Mouse (Mus musculus): Measurements from ENCODE around the gene Shh.

Gene Shh

GRCm38 (mm10) chr5:28459456-28460225 lies 7.4 kb downstream of the Shh start:
- no peak for DNase-seq (ENCODE audit: extremely low read depth, low read depth, low spot score)

GRCm38 (mm10) chr5:28458821-28459240 lies 8.2 kb downstream of the Shh start:
- DNase-seq (ENCODE audit: extremely low read depth, low read depth, low spot score): no peak

- DNase-seq (ENCODE audit: extremely low read depth, low read depth, low spot score): no peak
These were observed 9.0 kb downstream of the Shh start for GRCm38 (mm10) chr5:28457921-28458641.

DNA sequence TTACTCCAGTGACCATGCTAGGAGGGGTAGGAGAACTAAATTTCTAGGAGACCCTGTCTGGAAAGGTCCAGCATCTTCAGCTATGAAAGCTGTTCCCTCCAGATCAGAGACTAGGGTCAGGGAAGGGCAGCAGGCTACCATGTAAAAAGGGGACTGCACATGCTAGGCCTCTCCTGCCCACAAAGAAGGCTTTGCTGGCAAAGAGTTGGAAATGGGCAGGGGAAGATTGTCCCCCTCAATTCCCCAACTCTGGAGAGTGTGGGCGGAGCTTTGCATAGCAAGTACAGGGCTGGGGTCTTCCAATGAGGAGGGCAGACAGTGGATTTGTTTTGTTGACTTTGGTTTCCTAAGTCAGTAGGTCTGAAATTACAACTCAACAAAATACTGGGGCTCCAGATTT lies 10.7 kb downstream of the Shh start:
- DNase-seq (ENCODE audit: extremely low read depth, low read depth, low spot score): no peak

DNA sequence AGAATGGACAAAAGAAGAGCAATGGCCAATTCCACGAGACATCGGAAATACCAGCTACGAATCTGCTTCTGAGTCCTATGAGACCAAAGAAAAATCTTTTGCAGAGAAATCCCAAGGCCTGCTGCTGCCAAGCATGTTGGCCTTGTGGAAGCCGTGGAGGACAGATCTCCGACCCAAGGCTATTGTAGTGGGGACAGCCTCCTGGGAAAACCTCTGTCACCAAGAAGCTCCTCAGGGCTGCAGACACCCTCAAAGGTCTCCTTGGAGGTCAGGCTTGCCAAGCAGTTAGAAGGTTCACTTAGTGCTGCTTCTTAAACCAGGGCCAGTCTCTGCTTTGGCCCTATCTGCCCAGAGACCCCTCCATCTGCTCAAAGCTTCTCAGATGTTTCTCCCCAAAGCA lies 11.3 kb downstream of the Shh start:
- DNase-seq (ENCODE audit: extremely low read depth, low read depth, low spot score): no peak

DNA sequence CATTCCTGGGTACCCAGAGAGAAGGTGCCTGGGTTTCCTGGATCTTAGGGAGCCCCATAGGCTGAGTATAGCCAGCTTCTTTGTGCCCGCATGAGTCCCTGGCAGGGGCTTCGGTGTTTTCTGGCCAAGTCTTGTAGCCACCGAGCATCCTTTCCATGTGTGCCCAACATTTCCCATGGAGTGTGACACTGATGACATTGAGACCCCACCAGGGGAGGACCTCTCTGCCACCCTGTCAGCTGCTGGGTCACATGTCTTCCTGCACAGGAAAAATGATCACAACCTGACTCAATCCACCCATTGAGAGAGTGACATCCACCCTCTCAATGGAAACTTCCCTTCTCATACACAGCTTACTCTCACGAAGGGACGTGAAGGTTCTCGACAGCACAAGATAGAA lies 12.5 kb downstream of the Shh start:
- no peak for DNase-seq (ENCODE audit: extremely low read depth, low read depth, low spot score)

DNA sequence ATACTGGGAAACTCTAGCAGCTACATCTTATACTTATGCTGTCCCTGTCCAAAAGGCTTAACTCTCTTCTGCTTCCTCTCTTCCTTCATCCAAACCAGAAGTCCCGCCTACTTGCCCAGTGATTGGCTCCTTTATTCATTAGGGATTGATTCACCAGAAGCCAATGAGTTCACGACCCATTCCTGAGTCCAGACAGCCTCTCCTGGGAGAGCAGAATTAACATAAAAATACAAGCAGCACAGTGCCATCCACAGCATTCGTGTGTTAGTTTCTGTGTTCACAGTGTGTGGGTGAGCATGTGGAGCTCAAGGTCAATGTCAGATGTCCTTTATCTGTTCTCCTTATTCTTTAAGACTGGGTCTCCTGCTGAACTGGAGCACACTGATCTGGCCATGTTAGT lies 13.5 kb downstream of the Shh start:
- no peak for DNase-seq (ENCODE audit: extremely low read depth, low read depth, low spot score)

GRCm38 (mm10) chr5:28453086-28453485 lies 14.0 kb downstream of the Shh start:
- no peak for DNase-seq (ENCODE audit: extremely low read depth, low read depth, low spot score)

- DNase-seq (ENCODE audit: extremely low read depth, low read depth, low spot score): no peak
These were observed 15.9 kb downstream of the Shh start for GRCm38 (mm10) chr5:28451053-28451638.

GRCm38 (mm10) chr5:28450126-28450890 lies 16.7 kb downstream of the Shh start:
- DNase-seq (ENCODE audit: extremely low read depth, low read depth, low spot score): no peak

DNA sequence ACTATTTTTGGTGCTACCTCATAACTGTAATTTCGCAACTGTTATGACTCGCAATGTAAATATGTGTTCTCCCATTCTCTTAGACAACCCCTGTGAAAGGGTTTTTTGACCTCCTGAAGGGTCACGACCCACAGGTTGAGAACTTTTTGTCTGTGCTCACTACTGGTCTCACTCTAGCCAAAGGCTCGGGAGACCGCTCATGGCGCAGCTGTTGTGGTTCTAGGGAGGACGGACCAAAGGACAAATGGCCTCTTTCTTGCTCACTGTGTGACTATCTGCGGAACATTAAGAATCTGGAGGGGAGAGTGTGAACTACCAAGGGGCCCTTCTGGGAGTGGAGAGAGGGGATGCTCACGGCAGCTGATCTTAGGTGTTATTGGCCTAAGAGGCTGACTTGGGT lies 41.1 kb downstream of the Shh start:
- DNase-seq (ENCODE audit: extremely low read depth, low read depth, low spot score): no peak

DNA sequence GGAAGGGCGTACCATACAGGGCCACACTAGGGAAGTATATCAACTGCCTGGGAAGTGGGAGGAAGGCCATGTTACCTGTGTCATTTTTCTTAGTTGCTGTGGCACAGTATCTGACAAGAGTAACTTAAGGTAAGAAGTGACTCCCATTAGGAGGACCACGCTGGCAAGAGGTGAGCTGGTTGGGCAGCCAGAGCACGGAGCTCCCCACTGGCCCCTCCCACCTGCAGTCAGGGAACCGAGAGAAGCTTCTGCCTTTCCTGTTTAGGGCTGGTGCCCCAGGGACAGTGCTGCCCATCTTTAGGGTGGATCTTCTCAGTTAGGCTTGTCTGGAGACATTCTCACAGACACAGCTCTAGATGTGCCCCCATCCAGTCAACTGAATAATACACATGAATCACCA lies 43.3 kb downstream of the Shh start:
- DNase-seq (ENCODE audit: extremely low read depth, low read depth, low spot score): no peak

- no peak for DNase-seq (ENCODE audit: extremely low read depth, low read depth, low spot score)
These were observed 47.3 kb downstream of the Shh start for GRCm38 (mm10) chr5:28419640-28420265.

DNA sequence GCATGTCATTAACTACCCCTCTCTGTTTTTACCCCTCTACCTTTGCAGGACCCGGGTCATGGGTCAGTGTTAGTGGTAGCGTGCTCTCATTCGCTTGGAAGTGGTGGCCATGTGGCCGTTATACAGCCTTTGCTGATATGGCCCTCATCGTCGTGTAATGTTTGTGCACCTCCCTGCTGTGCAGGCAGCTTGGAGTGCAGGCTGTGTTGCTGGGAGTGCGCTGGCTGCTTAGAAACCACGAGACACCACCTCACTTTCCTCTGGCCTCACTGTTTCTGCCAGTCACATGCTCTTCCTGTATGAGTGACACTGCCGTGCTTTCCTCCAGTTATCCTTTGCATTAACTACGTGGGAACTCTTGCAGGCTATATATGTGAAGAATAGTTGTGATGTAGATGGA lies 48.3 kb downstream of the Shh start:
- DNase-seq (ENCODE audit: extremely low read depth, low read depth, low spot score): no peak

DNA sequence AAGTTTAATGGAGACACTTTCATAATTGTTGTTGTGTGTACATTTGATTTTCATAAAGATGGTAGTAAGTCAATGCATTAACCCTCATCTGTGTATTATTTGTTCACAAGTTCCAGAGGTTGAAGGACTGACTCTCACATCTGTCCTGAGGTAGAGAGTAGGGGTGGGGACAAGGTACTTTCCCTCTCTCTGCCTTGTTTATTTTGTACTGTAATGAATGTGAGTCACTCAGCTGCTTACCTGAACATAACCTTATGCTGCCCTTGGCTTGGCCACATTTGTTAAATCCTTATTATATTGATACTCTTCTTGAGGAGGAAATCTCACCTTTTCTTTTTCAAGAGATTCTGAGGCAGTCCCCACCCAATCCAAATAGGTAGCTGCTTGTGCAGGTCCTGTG lies 51.0 kb downstream of the Shh start:
- DNase-seq (ENCODE audit: extremely low read depth, low read depth, low spot score): no peak

DNA sequence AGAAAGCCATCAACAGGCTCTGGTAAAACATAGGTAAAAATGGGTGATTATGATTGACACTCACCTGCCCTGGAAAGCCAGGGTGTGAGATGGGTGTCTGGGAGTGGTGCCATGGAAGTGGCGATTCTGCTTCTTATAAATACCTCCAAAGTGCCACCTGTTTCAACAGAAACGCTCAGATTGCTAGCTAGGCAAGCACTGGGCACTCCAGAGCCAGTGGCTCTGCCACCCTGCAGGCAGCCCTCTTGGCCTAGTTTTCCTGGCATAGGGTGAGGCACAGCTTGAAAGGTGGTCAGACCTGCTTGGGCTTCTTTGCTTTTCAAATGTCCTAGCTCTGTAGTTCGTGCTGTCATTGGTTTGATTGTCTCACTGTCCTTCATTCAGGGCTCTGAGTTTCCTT lies 53.0 kb downstream of the Shh start:
- no peak for DNase-seq (ENCODE audit: extremely low read depth, low read depth, low spot score)

DNA sequence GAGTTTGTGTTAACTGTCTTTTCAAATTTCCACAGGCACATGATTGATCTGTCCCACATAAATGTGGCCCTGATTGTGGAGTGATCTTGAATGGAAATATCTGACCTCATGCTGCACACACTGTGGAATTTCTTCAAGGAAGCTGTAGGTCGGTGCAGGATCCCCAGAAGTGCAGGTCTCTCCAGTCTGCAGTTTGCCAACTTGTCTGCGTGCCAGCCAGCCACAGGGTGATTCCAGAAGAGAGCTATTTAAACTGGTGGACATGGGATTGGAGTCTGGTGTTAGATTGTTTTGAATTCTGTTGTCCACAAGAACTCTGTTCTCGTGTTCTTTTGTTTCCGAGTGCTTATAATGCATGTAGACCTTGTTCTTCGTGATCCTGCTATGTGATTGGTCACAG lies 53.5 kb downstream of the Shh start:
- no peak for DNase-seq (ENCODE audit: extremely low read depth, low read depth, low spot score)

DNA sequence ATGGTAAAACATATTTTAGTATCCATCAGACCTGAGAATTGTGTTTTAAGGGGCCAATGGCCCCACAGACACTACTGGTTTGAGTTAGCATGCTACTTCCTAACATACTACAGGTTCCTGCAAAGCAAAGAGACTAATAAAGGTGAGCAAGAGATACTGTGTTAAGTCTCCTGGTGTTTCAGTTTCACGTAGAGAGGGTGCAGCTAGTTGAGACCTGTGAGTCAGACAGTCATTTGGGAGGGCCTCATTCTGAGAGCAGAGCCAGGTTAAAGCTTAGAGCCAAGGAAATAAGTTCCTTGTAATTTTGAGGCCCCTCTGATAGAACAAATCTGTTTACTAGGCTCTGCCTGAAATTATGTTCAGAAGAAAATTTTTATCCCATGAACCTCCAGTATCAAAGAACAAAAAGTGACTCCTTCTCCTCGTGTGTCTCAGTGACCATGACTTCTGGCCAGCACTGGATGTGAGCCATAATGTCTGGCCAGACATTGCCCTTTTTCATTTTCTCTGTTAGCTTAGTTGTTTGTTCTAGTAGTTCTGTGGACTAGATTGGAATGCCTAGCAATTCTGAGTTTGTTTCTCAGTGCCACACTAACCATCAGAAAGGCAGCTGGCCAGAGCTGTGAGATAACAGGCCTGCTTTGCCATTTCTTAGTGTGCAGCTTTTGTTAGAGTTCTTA lies 54.9 kb downstream of the Shh start:
- no peak for DNase-seq (ENCODE audit: extremely low read depth, low read depth, low spot score)
